Mouse (Mus musculus): ENCODE measurements around the gene Rin3. TPM values are rescaled to one million over a fixed set of nuclear protein-coding genes. Genes with fewer than 3 reads are reported as not detected.
"Not testable (repeated sequence)": the region's sequence is repeated elsewhere in the genome, so short reads cannot be mapped to it uniquely, and the experiment has no call there.

Gene Rin3
- polyA plus RNA-seq, 1 experiment: 11.0 TPM

- Histone ChIP-seq H3K27ac (ENCODE audit: insufficient read depth, low read length) (no peak overlapping the region), H3K4me1 (ENCODE audit: control insufficient read depth, insufficient read depth, low read length) (no peaks in the 10 kb centered on the region), H3K4me3 (ENCODE audit: insufficient read depth, low read length) (no peak overlapping the region)
- no peak for TF ChIP-seq CTCF (IDR thresholded peaks at IDR 0.05; ENCODE audit: borderline replicate concordance, insufficient read depth, low read length)
- TF ChIP-seq POLR2A (IDR thresholded peaks at IDR 0.05; ENCODE audit: low read depth, low read length): no peak
Measured at GRCm38 (mm10) chr12:102275833-102276443, 6.9 kb upstream of the Rin3 start.

GRCm38 (mm10) chr12:102280290-102280689, 2.6 kb upstream of the Rin3 start:
- not testable (repeated sequence) for H3K4me3 ChIP-seq (ENCODE audit: insufficient read depth, low read length); H3K4me1 ChIP-seq (ENCODE audit: control insufficient read depth, insufficient read depth, low read length)
- H3K27ac ChIP-seq (ENCODE audit: insufficient read depth, low read length): 0 out of 2 replicates have a peak overlapping the region, but pooled peaks have one; percentile 12

GRCm38 (mm10) chr12:102280867-102281503, 1.9 kb upstream of the Rin3 start:
- 0 out of 2 replicates have a peak overlapping the region, but pooled peaks have one; percentile 12 for H3K27ac ChIP-seq (ENCODE audit: insufficient read depth, low read length)
- TF ChIP-seq CTCF (IDR thresholded peaks at IDR 0.05; ENCODE audit: borderline replicate concordance, insufficient read depth, low read length): no peak
- no peak for TF ChIP-seq POLR2A (IDR thresholded peaks at IDR 0.05; ENCODE audit: low read depth, low read length)
- H3K4me1 ChIP-seq (ENCODE audit: control insufficient read depth, insufficient read depth, low read length): peaks cover under 1% of the 10 kb centered on the region; the same call in 1 of the 2 replicates
- H3K4me3 ChIP-seq (ENCODE audit: insufficient read depth, low read length): no peak overlapping the region

GRCm38 (mm10) chr12:102282126-102282525, 722 bp upstream of the Rin3 start:
- Histone ChIP-seq H3K4me3 (ENCODE audit: insufficient read depth, low read length) (no peak overlapping the region), H3K4me1 (ENCODE audit: control insufficient read depth, insufficient read depth, low read length) (peaks cover 10% of the 10 kb centered on the region; the same call in 1 of the 2 replicates), H3K27ac (ENCODE audit: insufficient read depth, low read length) (no peak overlapping the region)
- TF ChIP-seq POLR2A (IDR thresholded peaks at IDR 0.05; ENCODE audit: low read depth, low read length) (no peak), CTCF (IDR thresholded peaks at IDR 0.05; ENCODE audit: borderline replicate concordance, insufficient read depth, low read length) (no peak)

- Histone ChIP-seq H3K27ac (ENCODE audit: insufficient read depth, low read length) (peak overlapping the region; percentile 49), H3K4me1 (ENCODE audit: control insufficient read depth, insufficient read depth, low read length) (peaks cover 12% of the 10 kb centered on the region; the same call in 1 of the 2 replicates), H3K4me3 (ENCODE audit: insufficient read depth, low read length) (peak overlapping the region; percentile 76)
- TF ChIP-seq POLR2A (IDR thresholded peaks at IDR 0.05; ENCODE audit: low read depth, low read length): no peak
- TF ChIP-seq CTCF (IDR thresholded peaks at IDR 0.05; ENCODE audit: borderline replicate concordance, insufficient read depth, low read length): no peak
Measured at GRCm38 (mm10) chr12:102283483-102284266, 827 bp downstream of the Rin3 start.

- Histone ChIP-seq H3K4me3 (ENCODE audit: insufficient read depth, low read length) (peak overlapping the region; percentile 76), H3K27ac (ENCODE audit: insufficient read depth, low read length) (peak overlapping the region; percentile 70), H3K4me1 (ENCODE audit: control insufficient read depth, insufficient read depth, low read length) (peaks cover 12% of the 10 kb centered on the region; the same call in 1 of the 2 replicates)
- no peak for TF ChIP-seq POLR2A (IDR thresholded peaks at IDR 0.05; ENCODE audit: low read depth, low read length)
- TF ChIP-seq CTCF (IDR thresholded peaks at IDR 0.05; ENCODE audit: borderline replicate concordance, insufficient read depth, low read length): no peak
Measured at GRCm38 (mm10) chr12:102284267-102284610, 1.4 kb downstream of the Rin3 start.

- H3K4me3 ChIP-seq (ENCODE audit: insufficient read depth, low read length): peak overlapping the region; percentile 13; the same call in 1 of the 2 replicates
- peaks cover 12% of the 10 kb centered on the region; the same call in 1 of the 2 replicates for H3K4me1 ChIP-seq (ENCODE audit: control insufficient read depth, insufficient read depth, low read length)
- peak overlapping the region; percentile 70 for H3K27ac ChIP-seq (ENCODE audit: insufficient read depth, low read length)
- TF ChIP-seq CTCF (IDR thresholded peaks at IDR 0.05; ENCODE audit: borderline replicate concordance, insufficient read depth, low read length) (no peak), POLR2A (IDR thresholded peaks at IDR 0.05; ENCODE audit: low read depth, low read length) (no peak)
Measured at GRCm38 (mm10) chr12:102284618-102285159, 1.8 kb downstream of the Rin3 start.

- peak overlapping the region; percentile 70 for H3K27ac ChIP-seq (ENCODE audit: insufficient read depth, low read length)
Measured at GRCm38 (mm10) chr12:102285318-102285717, 2.5 kb downstream of the Rin3 start.

GRCm38 (mm10) chr12:102285779-102286178, 2.9 kb downstream of the Rin3 start:
- H3K27ac ChIP-seq (ENCODE audit: insufficient read depth, low read length): peak overlapping the region; percentile 56
- no peak overlapping the region for H3K4me3 ChIP-seq (ENCODE audit: insufficient read depth, low read length)
- TF ChIP-seq POLR2A (IDR thresholded peaks at IDR 0.05; ENCODE audit: low read depth, low read length): no peak
- TF ChIP-seq CTCF (IDR thresholded peaks at IDR 0.05; ENCODE audit: borderline replicate concordance, insufficient read depth, low read length): no peak
- H3K4me1 ChIP-seq (ENCODE audit: control insufficient read depth, insufficient read depth, low read length): peaks cover 12% of the 10 kb centered on the region; the same call in 1 of the 2 replicates

More at GRCm38 (mm10) chr12:102285318-102285717, 2.5 kb downstream of the Rin3 start:
- peaks cover 12% of the 10 kb centered on the region; the same call in 1 of the 2 replicates for H3K4me1 ChIP-seq (ENCODE audit: control insufficient read depth, insufficient read depth, low read length)
- H3K4me3 ChIP-seq (ENCODE audit: insufficient read depth, low read length): no peak overlapping the region
- TF ChIP-seq POLR2A (IDR thresholded peaks at IDR 0.05; ENCODE audit: low read depth, low read length) (no peak), CTCF (IDR thresholded peaks at IDR 0.05; ENCODE audit: borderline replicate concordance, insufficient read depth, low read length) (no peak)
